Mouse (Mus musculus) hindbrain, embryonic 11.5 days (tissue): ENCODE results near the gene Rnf214. TPM values are rescaled to one million over a fixed set of nuclear protein-coding genes. Genes with fewer than 3 reads are reported as not detected.

Source experiments
- ATAC-seq: fragments of 200-750 bp; cut with Nextera tagmentation; 2 replicates; pipeline ENCODE4 v1.8.0; 2017; ENCODE audit warnings: mild to moderate bottlenecking, moderate TSS enrichment, moderate library complexity; ENCODE audit not compliant: low FRiP score
- DNase-seq: peaks from one replicate; pipeline ENCODE4 v3.0.0-alpha.2; 2015; ENCODE audit warnings: low spot score
- H3K27ac ChIP-seq: fragments of 300-500 bp; sonication (generic); 2 replicates; pipeline ENCODE4 v1.5.1; 2014; ENCODE audit warnings: mild to moderate bottlenecking, low read depth, low read length
- H3K27me3 ChIP-seq: fragments of 300-500 bp; sonication (generic); 2 replicates; pipeline ENCODE4 v1.6.1; 2014; ENCODE audit warnings: mild to moderate bottlenecking, low read length, moderate library complexity, mixed read lengths; ENCODE audit not compliant: control insufficient read depth, insufficient read depth
- H3K36me3 ChIP-seq: fragments of 300-500 bp; sonication (generic); 2 replicates; pipeline ENCODE4 v1.6.1; 2014; ENCODE audit warnings: mild to moderate bottlenecking, low read length, moderate library complexity, mixed read lengths; ENCODE audit not compliant: control insufficient read depth, insufficient read depth
- H3K4me1 ChIP-seq: fragments of 300-500 bp; sonication (generic); replicated peaks from 2 replicates; pipeline ENCODE4 v1.6.1; 2014; ENCODE audit warnings: low read length, mixed read lengths; ENCODE audit not compliant: control insufficient read depth, insufficient read depth
- H3K4me2 ChIP-seq: fragments of 300-500 bp; sonication (generic); replicated peaks from 2 replicates; pipeline ENCODE4 v1.6.1; 2014; ENCODE audit warnings: mild to moderate bottlenecking, low read depth, low read length
- H3K4me3 ChIP-seq: fragments of 300-500 bp; sonication (generic); 2 replicates; pipeline ENCODE4 v1.5.1; 2014; ENCODE audit warnings: low read depth, low read length
- H3K9ac ChIP-seq: fragments of 300-500 bp; sonication (generic); 2 replicates; pipeline ENCODE4 v1.6.1; 2014; ENCODE audit warnings: low read depth, low read length
- H3K9me3 ChIP-seq: fragments of 300-500 bp; sonication (generic); 2 replicates; pipeline ENCODE4 v1.6.1; 2016; ENCODE audit warnings: low read length; ENCODE audit not compliant: control insufficient read depth
- WGBS: fragments of 180-500 bp; shearing (Covaris S2); extraction: QIAGEN DNeasy Blood & Tissue Kit; methylation state at CpG from one replicate; pipeline ENCODE4 v1.1.7; 2014; 5-methylcytosine and 5-hydroxymethylcytosine counted together
- polyA plus RNA-seq: library from polyadenylated mRNA; unstranded; fragments of >200 nt; fragmentation: Nextera tagmentation; extraction: Ambion mirVana; gene quantifications from 2 replicates; pipeline ENCODE4 v1.2.1, GENCODE M21; 2014

The Rnf214 gene
- polyA plus RNA-seq, 1 experiment from 2014 or later: 109 TPM

DNA sequence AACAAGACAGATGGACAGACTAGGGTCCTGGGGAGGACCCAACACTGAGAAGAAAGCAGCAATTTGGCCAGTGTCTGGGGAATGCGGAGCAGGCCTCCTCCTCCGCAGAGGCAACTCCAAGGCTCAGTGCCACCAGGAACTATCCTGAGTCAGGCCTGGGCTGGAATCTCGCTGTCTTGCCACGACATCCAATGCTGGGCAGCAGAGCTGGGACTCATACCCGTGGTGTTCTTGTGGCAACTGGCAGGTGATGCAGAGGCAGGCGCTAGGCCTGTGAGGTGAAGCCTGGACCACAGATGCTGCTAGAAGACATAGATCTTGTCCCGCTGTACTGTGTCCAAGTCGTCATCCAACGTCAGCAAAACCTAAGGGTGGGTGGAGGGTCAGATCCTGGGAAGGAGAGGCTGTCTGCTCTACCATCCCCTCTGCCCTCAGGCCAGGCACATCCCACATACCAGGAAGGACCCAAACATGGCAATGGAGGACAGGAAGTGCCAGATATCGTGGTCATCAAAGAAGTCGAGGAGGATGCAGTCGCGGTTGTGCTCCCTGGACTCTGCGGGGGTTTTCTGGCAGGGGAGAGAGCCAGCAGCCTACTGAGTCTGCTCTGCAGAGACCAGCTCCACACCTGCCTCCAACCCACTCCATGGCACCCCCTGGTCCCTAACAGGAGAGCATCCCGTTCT is 32.4 kb upstream of the Rnf214 start:
- Histone ChIP-seq H3K4me2 (no peak overlapping the region), H3K4me3 (no peak overlapping the region), H3K4me1 (0 out of 2 replicates have a peak, but pooled peaks cover 3% of the 10 kb centered on the region), H3K27ac (no peak overlapping the region), H3K9ac (no peak overlapping the region), H3K36me3 (0 out of 2 replicates have a peak, but pooled peaks cover 2% of the 10 kb centered on the region), H3K27me3 (no peaks in the 10 kb centered on the region), H3K9me3 (no peaks in the 10 kb centered on the region)
- 90% methylated on average over 15 of the region's 15 CpGs for WGBS
- ATAC-seq (no peak), DNase-seq (no peak)

DNA sequence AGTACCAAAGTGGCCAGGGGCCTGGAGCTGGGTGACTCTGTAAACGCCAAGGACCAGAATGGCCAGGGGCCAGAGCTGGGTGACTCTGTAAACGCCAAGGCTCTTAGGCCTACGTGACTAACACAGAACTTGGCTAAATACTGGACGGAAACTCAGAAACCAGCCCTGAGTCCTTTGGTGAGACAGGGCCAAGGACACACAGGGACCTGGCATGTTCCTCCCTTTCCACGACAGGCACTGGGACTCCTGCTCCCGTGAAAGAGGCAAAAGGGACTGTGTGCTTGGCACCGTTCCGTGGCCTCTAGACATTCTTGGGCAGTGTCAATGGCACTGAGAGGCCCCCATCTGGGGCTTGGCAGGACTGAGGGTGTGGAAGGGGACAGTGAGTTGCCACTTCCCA is 31.4 kb upstream of the Rnf214 start:
- Histone ChIP-seq H3K27ac (no peak overlapping the region), H3K36me3 (0 out of 2 replicates have a peak, but pooled peaks cover 2% of the 10 kb centered on the region), H3K4me3 (no peak overlapping the region), H3K27me3 (no peaks in the 10 kb centered on the region), H3K4me1 (0 out of 2 replicates have a peak, but pooled peaks cover 3% of the 10 kb centered on the region), H3K9me3 (no peaks in the 10 kb centered on the region), H3K4me2 (no peak overlapping the region), H3K9ac (no peak overlapping the region)
- 91% methylated on average over 8 of the region's 8 CpGs for WGBS
- ATAC-seq (no peak), DNase-seq (no peak)

GRCm38 (mm10) chr9:45936883-45937282 is 30.2 kb upstream of the Rnf214 start:
- H3K9ac ChIP-seq: no peak overlapping the region
- H3K4me1 ChIP-seq: 0 out of 2 replicates have a peak, but pooled peaks cover 3% of the 10 kb centered on the region
- no peaks in the 10 kb centered on the region for H3K27me3 ChIP-seq
- no peaks in the 10 kb centered on the region for H3K9me3 ChIP-seq
- DNase-seq (peak; percentile 65), ATAC-seq (no peak)
- H3K27ac ChIP-seq: no peak overlapping the region
- H3K4me3 ChIP-seq: no peak overlapping the region
- no peak overlapping the region for H3K4me2 ChIP-seq
- H3K36me3 ChIP-seq: no peaks in the 10 kb centered on the region
- 29% methylated on average over 3 of the region's 3 CpGs for WGBS

GRCm38 (mm10) chr9:45935628-45936210 is 29.0 kb upstream of the Rnf214 start, which contains the start of gene Tagln:
Tagln (minus strand) TSS chr9:45936058.
- no peaks in the 10 kb centered on the region for H3K9me3 ChIP-seq
- peak within 1 kb of the TSS; percentile 37; the same call in 1 of the 2 replicates for H3K9ac ChIP-seq
- peak within 1 kb of the TSS; percentile 12; the same call in 1 of the 2 replicates for H3K4me3 ChIP-seq
- ATAC-seq: no peak
- H3K4me1 ChIP-seq: 0 out of 2 replicates have a peak, but pooled peaks cover 3% of the 10 kb centered on the region
- 6% methylated on average over 21 of the region's 21 CpGs for WGBS
- no peak within 1 kb of the TSS for H3K27ac ChIP-seq
- no peaks in the 10 kb centered on the region for H3K36me3 ChIP-seq
- no peaks in the 10 kb centered on the region for H3K27me3 ChIP-seq
- peak within 1 kb of the TSS; percentile 31; the same call in 1 of the 2 replicates for H3K4me2 ChIP-seq
- peak; percentile 48 for DNase-seq

GRCm38 (mm10) chr9:45932571-45933415 is 26.1 kb upstream of the Rnf214 start:
- Histone ChIP-seq H3K36me3 (no peaks in the 10 kb centered on the region; the same call in 1 of the 2 replicates), H3K9ac (no peak overlapping the region), H3K27ac (no peak overlapping the region), H3K9me3 (no peaks in the 10 kb centered on the region), H3K4me3 (no peak overlapping the region), H3K4me2 (no peak overlapping the region), H3K27me3 (no peaks in the 10 kb centered on the region), H3K4me1 (0 out of 2 replicates have a peak, but pooled peaks cover 3% of the 10 kb centered on the region)
- ATAC-seq (no peak), DNase-seq (no peak)
- 75% methylated on average over 11 of the region's 11 CpGs for WGBS

- Histone ChIP-seq H3K4me1 (0 out of 2 replicates have a peak, but pooled peaks cover 3% of the 10 kb centered on the region), H3K4me2 (no peak overlapping the region), H3K27ac (no peak overlapping the region), H3K4me3 (no peak overlapping the region), H3K36me3 (no peaks in the 10 kb centered on the region; the same call in 1 of the 2 replicates), H3K27me3 (no peaks in the 10 kb centered on the region), H3K9ac (no peak overlapping the region), H3K9me3 (no peaks in the 10 kb centered on the region)
- no peak for DNase-seq
- ATAC-seq: no peak
- 62% methylated on average over 1 of the region's 1 CpGs for WGBS
Observed at GRCm38 (mm10) chr9:45931958-45932357, 25.2 kb upstream of the Rnf214 start.

DNA sequence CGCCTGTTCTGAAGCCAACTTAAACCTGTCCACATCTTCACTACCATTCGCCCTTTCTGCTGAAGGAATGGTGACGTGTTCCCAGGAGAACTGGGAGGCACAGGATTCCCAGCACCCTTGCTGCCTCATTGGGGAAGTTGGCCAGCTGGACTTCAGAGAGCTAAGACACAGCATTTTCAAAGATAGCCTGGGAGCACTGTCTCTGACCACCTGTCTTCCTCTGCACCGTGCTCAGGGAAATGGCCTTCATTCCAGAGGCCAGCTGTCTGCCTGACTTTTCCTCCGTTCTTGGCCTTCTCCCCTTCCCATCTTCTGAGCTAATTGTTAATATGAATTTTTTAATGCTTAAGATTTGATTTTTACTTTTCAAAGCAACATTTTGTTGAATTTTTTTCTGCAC is 22.6 kb upstream of the Rnf214 start:
- Histone ChIP-seq H3K4me1 (no peaks in the 10 kb centered on the region), H3K4me3 (no peak overlapping the region), H3K36me3 (no peaks in the 10 kb centered on the region; the same call in 1 of the 2 replicates), H3K27ac (no peak overlapping the region), H3K9me3 (no peaks in the 10 kb centered on the region), H3K27me3 (no peaks in the 10 kb centered on the region), H3K9ac (no peak overlapping the region), H3K4me2 (no peak overlapping the region)
- ATAC-seq (no peak), DNase-seq (no peak)
- WGBS: 90% methylated on average over 5 of the region's 5 CpGs

DNA sequence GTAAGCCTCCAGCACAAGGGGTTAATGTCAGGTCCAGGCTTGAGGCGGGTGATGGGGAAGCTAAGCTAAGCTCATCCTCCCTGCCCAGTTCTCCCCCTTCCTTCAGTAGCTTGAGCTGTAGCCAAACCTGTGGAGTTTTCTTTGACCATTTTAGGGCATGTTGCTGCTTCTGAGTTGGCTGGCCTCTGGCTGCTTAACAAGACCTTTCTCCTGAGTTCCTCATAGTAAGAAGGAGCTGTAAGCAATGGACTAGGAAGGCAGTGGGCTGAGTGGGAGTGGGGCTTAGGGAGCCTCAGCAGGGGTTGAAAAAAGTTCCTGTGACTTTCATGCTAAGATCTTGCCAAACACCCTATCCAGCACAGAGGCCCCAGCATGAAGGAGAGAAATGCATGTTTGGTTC is 13.2 kb upstream of the Rnf214 start:
- Histone ChIP-seq H3K36me3 (no peaks in the 10 kb centered on the region; the same call in 1 of the 2 replicates), H3K4me2 (no peak overlapping the region), H3K4me1 (no peaks in the 10 kb centered on the region), H3K9me3 (no peaks in the 10 kb centered on the region), H3K9ac (no peak overlapping the region), H3K27ac (no peak overlapping the region), H3K27me3 (no peaks in the 10 kb centered on the region), H3K4me3 (no peak overlapping the region)
- WGBS: 79% methylated on average over 1 of the region's 1 CpGs
- no peak for ATAC-seq
- no peak for DNase-seq
